Mouse (Mus musculus) left cerebral cortex, postnatal 10 days (tissue): ENCODE measurements at regions not wholly inside any gene's neighbourhood (a gene's known extent, or its start where the extent isn't known, plus 50 kb on each side); places are given as distances from the start of the nearest gene placed in this dataset.

Experiments used
- DNase-seq, 2 experiments: peaks; one replicate each; pipeline ENCODE4 v3.0.0; 2021 to 2022; ENCODE audit warnings: low spot score in 2 of 2, mixed read lengths in 1 of 2; ENCODE audit errors: extremely low spot score in 1 of 2
- intact Hi-C: fragments of 180-260 bp; cut with DNase I; formaldehyde crosslinking; loops from one replicate; pipeline ENCODE4 v1.15.1; 2025

DNA sequence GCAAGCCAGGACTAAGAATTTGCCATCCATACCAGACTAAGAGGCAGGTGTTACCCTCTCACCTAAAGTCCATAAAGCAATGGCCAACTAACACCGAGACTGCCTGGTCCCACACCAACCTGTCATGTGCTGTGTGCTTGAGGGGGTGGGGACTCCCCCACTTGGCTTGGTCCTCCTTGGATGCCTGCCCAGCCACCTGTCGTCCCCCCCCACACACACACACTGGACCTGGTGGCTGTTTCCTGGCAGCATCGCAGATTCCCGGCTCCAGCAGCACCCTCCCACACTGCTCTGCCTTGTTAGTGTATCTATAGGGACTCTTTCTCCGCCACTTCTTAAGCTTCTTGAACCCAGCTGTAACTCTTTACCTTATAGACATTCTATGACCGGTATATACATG is 325.7 kb upstream of the Rtl1 start:
- intact Hi-C loops, result no loop called here
- no peak for DNase-seq

- no peak for DNase-seq
- intact Hi-C loops, result no loop called here
Measured at GRCm38 (mm10) chr12:109926643-109927042, 326.5 kb upstream of the Rtl1 start.

DNA sequence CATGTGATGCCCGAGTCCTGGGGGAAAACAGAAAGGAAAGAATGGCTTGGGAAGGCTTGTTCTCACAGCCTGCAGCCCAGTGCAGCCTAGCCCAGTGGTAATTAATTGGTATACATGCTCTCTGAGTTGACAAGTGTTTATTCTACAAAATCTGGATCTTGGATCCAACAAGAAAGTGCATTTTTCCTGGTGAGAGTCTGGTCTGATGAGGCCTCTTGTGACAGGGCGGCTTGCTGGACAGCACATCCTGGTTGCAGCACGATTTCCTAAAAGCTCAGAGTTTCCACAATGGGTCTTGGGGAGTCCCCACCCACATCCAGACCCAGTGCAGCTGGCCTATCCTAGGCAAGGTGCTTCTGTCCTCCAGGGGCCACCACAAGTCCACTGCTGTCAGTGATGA is 332.7 kb upstream of the Dio3 start:
- intact Hi-C loops, result no loop called here
- DNase-seq, result no peak

- no peak for DNase-seq
- intact Hi-C loops, result no loop called here
Measured at GRCm38 (mm10) chr12:109946936-109947335, 331.9 kb upstream of the Dio3 start.

GRCm38 (mm10) chr12:109947886-109948433 is 330.9 kb upstream of the Dio3 start:
- intact Hi-C loops, result no loop called here

GRCm38 (mm10) chr12:109948434-109948984 is 330.4 kb upstream of the Dio3 start:
- intact Hi-C loops, result no loop called here
- no peak for DNase-seq

More at GRCm38 (mm10) chr12:109947886-109948433, 330.9 kb upstream of the Dio3 start:
- no peak for DNase-seq

GRCm38 (mm10) chr12:109949231-109949965 is 329.5 kb upstream of the Dio3 start:
- intact Hi-C loops, result no loop called here
- DNase-seq, result no peak

DNA sequence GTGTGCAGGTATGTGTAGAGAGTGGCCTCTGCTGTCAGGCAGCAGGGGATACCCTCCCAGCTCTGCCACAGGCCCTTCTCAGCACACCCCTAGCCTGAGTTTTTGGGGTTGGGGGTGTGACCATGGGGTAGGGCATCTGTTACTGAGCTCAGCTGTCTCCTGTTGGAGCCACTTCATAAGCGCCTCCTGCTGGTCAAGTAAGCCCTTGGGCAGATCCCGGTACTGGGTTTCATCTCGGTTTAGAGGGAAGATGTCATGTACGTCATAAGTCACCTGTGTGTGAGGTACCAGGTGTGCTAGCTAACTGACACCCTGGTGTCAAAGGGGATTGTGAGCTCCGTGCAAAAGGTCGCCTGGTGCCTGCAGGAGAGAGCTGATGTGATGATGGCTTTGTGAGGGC is 328.2 kb upstream of the Dio3 start:
- DNase-seq, result no peak
- intact Hi-C loops, result no loop called here

DNA sequence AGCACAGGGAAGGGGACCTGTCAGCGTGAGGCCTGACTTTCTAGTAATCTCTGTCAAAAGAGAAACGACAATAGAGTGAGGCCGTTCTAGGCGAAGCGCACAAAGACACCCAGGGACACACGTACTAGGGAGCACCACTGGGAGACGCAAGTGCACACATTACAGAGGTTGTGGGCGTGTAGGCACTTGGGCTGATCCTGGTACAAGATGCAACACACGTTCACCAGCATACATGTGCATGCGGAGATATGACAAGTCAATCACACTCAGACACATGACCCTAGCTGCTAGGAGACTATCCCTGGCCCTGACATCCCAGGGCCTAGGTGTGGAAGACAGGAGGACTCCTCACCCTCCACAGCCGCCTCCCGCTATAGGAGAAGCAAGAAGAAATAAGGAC is 327.4 kb upstream of the Dio3 start:
- intact Hi-C loops, result no loop called here
- no peak for DNase-seq

- intact Hi-C loops, result no loop called here
- DNase-seq, result no peak
Measured at GRCm38 (mm10) chr12:109951884-109952456, 326.9 kb upstream of the Dio3 start.

GRCm38 (mm10) chr12:109952933-109953332 is 325.9 kb upstream of the Dio3 start:
- DNase-seq, result no peak
- intact Hi-C loops, result no loop called here

DNA sequence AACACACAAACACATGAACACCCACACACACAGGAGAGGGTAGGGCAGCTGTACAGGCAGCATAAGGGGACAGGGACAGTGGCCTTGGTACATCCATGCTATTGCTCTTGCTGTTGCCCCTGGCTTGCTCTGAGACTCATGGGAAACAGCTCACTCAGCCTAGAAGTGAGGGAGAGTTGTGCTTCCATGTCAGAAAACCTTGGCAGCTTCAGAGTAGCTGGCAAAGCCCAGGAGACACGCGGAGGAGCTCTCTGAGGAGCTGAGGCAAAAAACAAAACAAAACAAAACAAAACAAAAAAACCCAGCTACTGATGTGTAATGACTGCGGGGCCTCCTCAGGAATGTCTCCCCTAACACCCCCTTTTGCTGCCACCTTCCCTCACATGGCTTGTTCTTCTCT is 321.6 kb upstream of the Dio3 start:
- DNase-seq, result no peak
- intact Hi-C loops, result no loop called here

GRCm38 (mm10) chr12:109958357-109959085 is 320.3 kb upstream of the Dio3 start:
- intact Hi-C loops, result no loop called here
- DNase-seq, result peak in 1 of 2 experiments; percentile 78

- intact Hi-C loops, result no loop called here
- DNase-seq, result no peak
Measured at GRCm38 (mm10) chr12:109966776-109967175, 312.1 kb upstream of the Dio3 start.

GRCm38 (mm10) chr12:109968303-109968702 is 310.6 kb upstream of the Dio3 start:
- DNase-seq, result peak; percentile 30 to 47

GRCm38 (mm10) chr12:109971508-109971907 is 307.4 kb upstream of the Dio3 start:
- intact Hi-C loops, result no loop called here
- no peak for DNase-seq

More at GRCm38 (mm10) chr12:109968303-109968702, 310.6 kb upstream of the Dio3 start:
- intact Hi-C loops, result no loop called here

- intact Hi-C loops, result no loop called here
- no peak for DNase-seq
Measured at GRCm38 (mm10) chr12:109972366-109973015, 306.4 kb upstream of the Dio3 start.

DNA sequence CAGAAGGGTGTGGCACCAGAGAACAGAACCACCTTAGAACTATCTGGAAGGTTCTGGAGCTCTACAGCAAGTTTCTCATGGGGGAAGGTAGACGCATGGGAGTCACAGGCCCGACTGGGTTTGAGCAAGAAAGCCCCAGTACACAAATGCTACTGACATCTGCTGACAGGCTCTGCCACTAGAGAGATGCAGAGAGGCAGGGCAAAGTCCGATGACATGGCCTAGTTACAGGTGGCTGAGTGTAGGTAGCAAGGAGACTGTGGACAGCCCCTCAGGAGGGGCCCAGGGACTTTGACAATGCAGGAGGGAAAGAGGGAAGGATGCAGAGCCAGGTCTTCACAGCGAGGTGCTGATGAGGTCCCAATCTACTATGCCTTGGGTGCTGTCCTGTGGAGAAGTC is 305.3 kb upstream of the Dio3 start:
- DNase-seq, result no peak
- intact Hi-C loops, result no loop called here
